Mouse (Mus musculus) layer of hippocampus, postnatal 25 days (tissue): Measurements from ENCODE around the gene Fbxw8. TPM values are rescaled to one million over a fixed set of nuclear protein-coding genes. Genes with fewer than 3 reads are reported as not detected.
A peak's percentile ranks its signal among the peaks of the same experiment; 100 is the strongest.

Experiments used
- DNase-seq, 2 experiments: peaks; one replicate each; pipeline ENCODE4 v3.0.0; 2022; ENCODE audit warnings: mixed read lengths in 2 of 2, low spot score in 1 of 2; ENCODE audit errors: extremely low spot score in 1 of 2
- total RNA-seq, 2 experiments: library from RNA; stranded (reverse); gene quantifications; 2 replicates each; pipeline ENCODE4 v1.2.3; 2021

Fbxw8 gene
- total RNA-seq, 2 experiments from 2014 or later = 35.7 to 39.3 TPM

DNA sequence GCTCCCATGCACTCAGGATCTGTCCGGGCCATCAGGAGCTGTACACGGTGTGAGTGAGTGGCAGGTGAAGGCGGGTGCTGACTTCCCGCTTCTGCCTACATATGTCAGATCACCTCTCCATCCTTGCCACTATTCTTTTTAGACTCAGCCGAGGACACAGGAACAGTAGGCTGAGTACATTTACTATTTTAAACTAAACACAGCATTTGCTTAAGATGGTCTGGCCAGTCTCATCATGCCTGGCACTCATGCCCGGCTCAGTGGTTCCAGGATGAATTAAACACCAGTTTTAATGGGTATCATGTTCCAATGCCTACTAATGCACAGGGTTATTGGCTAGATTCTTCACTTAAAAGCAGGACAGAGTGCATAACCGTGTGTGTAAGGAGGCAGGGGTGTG lies 42.2 kb downstream of the Fbxw8 start:
- no peak for DNase-seq

DNA sequence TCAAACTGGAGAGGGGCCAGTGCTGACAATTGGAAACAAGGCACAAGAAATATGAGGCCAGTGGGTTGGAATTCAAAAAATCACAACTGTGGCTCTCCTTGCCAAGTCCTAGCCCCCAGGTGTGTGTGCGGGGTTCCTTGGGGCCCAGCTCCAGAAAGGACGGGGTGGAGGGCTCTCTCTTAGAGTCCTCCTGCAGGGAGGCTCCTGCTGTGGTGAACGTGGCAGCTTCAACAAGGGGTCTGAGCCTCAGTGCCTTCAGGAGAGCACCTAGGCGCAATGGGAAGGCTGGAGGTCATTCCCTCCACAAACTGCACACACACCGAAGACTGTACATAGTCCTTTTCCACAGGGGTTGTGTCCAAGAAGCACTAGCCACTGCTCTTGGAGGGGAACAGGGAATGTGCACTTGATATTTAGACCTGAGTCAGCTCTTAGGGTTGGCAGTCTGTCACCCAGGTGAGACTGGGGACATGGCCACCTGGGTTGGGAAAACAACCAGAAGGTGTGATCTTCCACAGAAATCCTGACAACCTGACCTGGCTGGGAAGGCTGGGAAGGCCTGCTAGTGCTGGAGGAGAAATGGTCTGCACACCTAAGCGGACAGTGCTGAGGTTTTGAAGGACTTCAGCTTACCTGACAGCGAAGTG lies 46.3 kb downstream of the Fbxw8 start:
- DNase-seq = no peak

DNA sequence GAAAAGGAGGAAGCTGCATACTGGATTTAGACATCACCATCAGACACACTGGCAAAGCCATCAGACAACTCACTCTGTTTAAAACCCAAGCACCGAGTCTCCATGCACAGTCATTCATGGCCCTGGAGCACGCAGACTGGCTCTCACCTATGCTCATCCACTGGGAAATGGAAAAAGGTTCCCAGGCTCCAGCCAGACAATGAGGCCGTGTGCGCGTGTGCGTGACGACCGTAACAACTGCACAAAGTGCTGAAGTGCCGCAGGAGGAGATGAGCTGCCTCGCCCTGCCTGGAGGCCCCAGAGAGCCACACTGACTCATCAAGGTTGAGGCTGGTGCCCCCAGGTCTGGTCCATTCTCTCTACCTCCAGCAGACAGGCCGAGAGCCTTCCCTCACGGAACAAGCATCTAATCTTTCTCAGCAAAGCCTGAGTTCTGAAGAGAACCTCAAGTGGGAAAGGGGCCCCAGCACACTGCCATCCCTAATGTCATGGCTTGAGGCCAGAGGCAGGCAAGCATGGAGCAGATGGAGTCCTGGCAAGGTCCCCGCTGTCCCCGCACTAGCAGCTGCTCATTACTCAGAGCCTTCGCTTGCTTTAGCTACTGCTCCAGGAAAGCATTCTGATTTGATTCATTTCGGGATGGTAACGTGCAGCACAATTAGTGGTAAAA lies 47.0 kb downstream of the Fbxw8 start:
- peak; percentile 54 to 55 for DNase-seq

DNA sequence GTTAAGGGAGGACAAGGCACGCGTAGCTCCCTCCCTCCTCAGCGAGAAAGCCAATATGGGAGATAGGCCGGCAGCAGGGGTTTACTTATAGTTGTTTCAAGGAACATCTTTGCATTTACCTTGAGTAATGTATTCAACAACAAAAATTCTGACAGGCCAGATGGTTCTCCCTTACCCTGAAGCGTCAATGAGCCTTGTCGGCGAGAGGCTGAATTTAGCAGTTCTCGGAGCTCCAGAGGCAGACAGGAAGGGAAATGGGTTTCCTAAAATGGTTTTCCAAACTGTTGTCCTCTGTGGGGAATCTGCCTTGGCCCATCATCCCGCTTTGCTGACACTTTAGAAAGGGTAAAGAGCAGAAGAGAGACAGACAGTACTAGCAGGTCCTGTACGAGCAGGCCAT lies 48.6 kb downstream of the Fbxw8 start:
- DNase-seq = no peak

DNA sequence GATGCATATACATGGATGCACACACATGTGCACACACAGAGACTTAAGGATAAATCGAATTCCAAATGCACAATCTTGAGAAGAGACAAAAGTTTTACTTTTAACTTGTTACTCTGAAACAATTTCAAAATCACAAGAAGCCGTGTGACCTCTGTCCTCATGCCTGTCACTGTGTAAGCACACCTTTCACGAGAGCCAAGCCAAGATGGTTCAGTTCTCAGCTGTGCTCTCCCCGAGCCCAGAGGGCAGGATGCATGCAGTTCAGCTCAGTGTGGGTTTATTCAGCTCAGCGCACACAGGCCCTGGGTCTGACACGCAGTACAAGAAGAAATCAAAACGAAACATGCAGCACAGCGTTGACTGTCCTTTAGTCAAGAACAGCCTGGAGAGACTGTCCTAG lies 49.7 kb downstream of the Fbxw8 start:
- DNase-seq = no peak

DNA sequence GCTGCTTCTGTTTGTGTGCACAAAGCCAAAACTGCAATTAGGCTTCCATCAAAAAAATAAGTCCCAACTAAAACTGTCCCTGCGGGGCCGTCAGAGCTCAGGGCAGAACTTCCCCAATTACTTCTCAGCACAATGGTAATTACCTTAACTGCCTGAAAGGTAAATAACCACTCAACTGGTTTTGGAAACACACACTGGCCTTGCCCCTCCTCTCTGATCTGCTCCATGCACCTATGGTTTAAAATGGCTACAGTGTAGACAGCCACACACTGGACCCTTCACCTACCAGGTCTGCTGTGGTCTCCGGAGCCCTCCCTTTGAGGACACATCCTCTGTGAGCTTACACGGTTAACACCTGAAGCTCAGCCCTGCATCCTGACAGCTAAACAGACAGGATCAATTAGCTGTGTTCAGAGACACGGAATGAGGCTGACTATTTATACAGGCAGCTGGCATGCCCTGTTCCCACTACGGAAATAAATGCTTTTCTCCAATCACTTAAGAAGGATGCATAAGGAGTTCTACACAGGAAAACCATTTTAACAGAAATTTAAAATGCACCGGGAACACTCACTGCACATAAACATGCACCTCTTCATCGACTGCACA lies 55.3 kb downstream of the Fbxw8 start:
- no peak for DNase-seq

DNA sequence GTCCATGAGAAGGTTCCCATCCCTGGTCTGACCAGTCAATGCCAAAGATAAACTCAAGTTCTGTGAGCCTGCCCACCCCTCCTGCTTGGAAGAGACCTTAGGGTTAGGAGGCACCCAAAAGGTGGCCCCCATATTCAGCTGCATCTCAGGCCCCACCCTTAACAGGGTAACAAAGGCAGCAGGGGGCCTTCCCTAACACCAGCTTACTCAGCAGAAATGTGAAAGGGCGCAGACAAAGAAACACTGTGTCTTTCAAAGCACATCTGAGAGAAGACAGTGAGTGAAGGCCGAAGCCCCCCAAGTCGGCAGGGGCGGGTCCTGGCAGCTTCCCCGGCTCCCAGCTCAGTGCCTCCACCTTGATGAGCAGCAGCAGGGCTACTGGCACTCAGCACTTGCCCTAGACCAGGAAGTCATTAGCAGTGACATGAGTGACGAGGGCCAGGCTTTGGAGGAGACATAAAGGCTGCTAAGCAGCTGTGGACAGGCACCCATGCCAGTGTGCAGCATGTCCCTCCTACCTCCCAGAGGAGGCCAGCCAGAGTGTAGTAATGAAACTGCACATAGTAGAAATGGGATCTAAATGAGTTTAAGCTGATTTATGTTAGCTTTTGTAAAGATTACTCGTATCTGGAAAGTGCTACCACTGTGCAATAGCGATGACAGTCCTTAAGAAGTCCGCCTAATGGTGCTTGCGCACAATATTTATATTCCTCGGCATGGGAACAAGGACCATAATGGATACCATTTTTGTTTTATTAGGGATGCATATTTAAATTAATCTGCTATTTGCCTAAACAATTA lies 56.0 kb downstream of the Fbxw8 start:
- DNase-seq = no peak

DNA sequence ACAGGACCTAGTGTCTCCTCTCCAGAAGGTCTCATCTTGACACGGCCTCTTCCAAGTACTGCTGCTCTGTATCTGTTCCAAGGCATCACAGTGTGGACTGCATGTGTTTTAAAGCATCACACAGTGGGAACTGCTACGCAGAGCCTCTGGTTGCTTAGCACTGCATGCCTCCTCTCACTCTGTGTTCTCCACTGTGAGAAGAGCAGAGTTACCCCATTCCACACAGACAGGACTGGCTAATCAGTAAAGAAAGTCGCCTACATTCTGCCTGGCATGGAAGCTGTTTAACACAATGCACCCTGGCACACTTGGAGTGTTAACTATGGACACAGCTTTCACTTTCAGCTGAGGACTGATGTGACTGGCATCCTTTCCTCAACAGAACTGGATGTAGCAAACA lies 58.9 kb downstream of the Fbxw8 start:
- no peak for DNase-seq

DNA sequence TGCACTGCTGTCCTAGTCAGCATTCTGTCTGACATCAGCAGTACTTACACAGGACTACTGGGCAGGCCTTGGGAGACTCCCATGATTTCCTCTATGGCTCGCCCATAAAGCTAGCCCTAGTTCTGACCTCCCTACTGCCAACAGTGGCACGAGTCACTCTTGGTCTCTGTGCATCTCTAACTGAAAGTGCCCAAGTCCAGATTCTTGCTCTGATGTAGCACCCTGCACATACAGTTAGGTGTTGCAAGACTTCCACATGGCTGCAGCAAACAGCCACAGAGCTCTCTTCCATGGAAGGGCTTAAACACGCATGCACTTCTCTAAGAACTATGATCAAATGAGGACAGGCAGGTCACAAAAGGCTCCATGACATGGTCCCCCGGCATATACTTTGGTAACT lies 59.4 kb downstream of the Fbxw8 start:
- no peak for DNase-seq

DNA sequence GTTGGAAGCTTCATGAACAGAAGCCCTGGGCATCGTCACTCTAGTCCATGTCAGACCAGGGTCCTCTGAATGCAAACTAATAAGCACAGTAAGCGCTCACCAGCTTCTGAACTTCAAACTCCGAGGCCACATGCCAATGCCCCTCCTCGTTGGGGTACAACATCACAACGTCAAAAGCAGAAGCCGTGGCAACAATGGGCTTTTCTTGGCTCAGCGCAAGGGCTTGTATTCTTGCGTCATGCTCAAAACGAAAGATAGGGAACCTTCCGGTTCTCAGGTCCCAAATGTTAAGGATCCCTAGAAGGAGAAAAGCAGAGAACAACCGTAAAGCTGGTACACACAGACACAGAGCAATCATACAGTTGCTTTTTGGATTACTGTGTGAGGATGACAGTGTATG lies 59.8 kb downstream of the Fbxw8 start:
- no peak for DNase-seq

DNA sequence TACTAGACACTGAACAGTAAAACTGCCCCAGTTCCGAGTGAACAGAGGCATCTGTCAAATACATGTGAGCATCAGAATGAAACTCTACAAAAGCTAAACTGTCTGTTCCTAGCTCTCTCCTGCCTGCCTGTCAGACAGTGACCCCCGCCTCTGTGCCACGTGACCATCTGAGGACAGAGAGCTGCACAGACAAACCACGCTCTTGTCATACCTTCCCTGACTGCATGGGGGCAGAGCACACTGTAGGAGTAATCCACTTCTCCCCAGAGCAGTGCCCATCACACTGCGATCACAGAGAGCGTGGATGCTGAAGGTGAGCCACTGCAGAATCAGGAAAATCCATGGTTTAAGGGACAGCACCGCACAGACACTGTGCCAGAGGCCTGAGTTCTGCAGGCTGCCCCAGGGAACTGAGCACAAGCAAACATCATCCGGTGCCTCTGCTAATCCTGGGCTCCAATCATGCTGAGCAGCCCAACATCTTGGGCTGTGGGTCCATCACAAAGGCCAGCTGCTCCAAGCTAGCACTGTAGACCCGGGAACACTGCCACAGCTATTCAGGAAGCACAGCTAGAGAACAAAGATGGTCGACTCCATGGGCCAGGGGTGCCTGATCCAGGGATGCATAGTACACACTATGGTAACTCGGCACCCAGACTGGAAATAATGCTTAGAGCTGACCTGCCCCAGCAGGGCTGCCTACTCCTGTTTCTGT lies 61.8 kb downstream of the Fbxw8 start:
- no peak for DNase-seq

DNA sequence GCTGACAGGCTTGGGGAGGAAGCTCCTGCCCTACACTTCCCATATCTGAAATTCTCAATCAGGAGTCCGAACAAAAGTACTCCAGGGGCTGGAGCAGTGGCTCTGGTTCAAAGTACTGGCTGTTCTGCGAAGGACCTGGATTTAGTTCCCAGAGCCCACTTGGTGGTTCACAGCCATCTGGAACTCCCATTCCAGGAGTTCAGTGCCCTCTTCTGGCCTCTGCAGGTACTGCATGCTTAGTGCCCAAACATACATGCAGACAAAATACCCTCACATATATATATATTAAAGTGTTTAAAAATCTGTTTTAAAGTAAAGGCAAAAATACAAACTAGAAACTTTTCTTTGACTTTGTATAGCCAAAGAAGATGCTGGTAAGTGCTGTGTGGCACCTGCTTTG lies 64.4 kb downstream of the Fbxw8 start:
- DNase-seq = no peak

DNA sequence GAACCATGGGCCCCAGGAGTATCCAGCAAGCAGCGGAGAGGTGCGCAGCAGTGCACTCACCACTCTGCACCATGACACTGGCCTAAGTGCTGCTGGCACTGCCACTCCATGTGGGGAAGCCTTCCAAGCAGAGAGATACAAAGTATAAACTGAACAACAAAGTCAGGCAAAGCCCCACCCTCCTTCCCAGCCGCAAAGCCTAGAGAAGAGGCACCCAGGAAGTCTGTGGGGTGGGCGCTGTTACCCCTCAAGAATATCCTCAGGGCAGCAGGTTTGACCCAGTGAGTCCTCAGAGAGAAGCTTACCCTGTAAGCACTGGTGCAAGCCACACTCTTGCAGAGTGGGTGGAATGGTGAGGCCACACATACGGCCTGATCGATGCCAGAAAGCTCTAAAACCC lies 65.2 kb downstream of the Fbxw8 start:
- DNase-seq = no peak

DNA sequence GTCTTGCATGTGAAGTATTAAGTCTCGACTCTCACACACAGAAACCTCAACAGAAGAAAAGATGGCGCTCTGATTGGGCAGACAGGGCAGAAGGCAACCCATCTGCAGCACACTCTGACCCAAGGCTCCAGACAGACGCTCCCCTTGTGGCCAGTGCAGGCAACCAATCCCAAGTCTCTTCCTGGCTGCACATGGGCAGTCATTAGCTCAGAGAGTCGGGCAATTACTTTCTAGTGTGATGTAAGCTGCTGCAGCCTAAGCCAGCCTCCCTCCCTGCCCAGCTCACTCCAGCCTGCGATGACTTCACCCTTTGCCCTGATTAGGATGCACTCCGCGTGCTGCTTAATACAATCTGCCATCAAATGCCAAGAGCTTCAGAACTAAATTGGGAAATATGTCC lies 66.2 kb downstream of the Fbxw8 start:
- no peak for DNase-seq

DNA sequence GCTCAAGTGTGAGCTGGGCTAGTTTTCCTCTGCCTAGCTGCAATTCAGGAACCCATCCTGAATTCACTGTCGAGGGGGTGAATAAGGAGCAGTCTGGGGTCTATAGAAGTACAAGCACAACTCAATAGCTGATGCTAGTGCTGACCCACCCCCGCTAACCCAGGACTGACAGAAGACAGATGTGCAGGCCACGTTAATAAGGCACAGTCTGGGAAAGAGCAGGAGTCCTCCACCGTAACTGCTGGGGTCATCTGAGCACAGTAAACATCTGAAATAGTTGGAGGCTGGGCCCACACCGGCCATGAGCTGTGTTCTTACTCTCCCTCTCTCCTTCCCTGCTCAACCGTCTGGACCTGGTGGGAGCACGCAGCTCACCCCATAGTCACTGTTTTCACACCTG lies 68.3 kb downstream of the Fbxw8 start:
- DNase-seq = no peak

DNA sequence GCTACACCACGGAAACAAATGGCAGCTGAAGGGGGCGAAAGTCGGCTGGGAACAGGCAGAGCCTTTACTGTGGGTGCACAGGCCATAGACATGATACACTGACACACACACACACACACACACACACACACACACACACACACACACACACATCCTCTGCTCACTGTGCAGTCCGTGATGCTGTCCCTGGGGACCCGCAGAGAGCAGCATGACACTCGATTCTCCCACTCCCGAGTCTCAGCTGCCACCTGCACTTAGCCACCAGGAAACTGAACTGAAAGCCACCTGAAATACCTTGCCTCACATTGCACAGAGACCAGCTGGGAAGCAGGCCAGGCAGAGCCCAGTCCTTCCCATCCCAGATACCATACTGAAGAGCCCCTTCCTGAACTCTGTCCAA lies 70.0 kb downstream of the Fbxw8 start:
- no peak for DNase-seq

DNA sequence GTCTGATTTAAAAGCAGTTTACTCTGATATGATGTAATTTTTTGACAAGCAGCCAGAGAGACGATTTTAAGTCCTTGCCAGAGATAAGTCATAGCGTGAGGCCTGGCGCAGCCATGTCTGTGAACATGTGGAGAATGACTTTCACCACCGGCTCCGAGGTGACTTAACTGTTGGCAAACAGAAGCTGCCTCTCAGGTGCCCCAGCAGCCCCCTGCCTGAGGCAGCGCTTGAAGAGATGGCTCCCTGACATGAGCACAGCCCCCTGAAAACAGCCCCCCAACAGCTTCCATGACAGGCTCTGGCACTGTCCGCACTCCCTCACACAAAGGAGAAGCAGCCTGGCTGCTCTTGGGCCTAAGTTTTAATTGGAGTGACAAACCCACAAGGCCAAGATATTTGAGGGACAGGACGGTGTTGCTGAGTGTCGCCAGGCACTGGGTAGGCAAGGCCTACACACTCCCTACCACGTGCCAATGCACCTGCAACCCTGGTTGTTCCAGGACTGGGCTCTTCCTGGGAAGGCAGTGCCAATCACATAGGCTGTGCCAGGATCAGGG lies 71.0 kb downstream of the Fbxw8 start:
- no peak for DNase-seq

DNA sequence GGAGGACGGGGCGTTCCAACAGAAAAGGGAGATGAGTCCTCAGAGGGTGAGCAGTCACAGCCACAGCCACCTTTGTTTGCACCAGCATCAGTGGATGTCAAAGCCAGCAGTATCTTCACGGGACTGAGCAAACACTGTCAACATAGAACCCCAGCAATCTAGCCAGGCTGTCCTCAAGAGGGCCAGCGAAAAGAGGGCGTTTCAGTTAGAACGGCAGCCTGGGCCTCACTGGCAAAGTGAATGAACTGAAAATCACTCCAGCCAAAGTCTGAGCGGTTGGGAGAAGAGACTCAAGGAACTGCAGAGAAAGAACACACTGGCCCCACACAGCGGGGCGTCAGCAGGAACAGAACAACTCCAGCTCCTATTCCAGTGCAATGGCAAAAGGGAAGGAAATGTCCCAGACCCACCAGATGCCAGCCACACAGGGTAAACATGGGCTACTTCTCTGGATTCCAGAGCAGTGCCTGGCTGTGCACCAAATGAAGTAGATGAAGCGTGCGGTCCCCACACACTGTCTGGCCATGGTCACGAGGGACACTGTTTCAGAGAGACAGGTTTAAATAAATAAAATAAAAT lies 72.1 kb downstream of the Fbxw8 start:
- no peak for DNase-seq

DNA sequence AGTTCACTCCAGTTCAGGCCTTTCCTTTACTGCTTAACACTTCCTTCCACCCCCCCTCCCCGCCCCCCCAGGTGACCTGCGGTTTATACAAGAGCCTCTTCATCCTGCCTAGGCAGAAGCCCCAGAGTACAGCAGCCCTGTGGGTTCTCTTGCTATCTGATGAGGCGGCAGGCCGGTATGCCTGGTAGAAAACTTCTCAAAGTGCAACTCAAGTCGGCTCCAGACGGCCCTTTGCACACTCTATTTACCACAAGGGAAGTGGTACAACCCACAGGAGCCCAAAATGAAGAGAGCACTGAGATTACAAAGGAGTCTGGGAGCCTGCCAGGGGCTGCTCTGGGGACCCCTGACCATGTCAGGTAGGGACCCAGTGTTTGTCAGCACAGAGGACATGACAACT lies 73.3 kb downstream of the Fbxw8 start:
- no peak for DNase-seq

DNA sequence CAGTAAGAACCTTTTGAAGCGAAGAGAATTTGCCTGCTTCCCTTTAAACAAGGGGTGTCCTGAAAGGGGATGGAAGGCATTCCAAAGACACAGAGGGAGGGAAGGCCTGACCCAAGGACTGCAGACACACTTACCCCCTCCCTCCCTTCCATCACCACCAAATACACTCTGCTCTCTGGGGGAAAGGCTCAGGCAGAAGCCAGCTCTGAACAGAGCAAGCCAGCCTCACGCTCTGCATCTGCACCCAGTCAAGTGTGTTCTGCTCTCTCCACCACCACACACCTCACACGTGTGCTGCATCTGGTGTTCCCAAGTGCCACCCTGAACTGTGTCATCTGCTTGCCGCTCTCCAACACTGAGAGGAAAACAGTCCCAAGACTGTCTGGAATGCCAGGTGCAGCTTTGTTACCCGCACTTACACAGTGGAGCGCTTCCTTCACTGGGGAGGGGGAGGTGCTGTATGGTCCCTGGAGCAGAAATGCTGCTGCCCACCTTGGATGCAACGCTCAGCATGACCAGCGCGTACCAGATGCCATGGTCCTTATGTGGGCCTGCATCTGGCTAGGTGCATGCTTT lies 73.8 kb downstream of the Fbxw8 start:
- no peak for DNase-seq
